Mouse (Mus musculus) ES-Bruce4 (cell line): ENCODE data around the gene Gm35549.

Experiments
- EP300 ChIP-seq: IDR thresholded peaks from 2 replicates; pipeline ENCODE4 v1.6.1; 2011; ENCODE audit warnings: low read depth, low read length; ENCODE audit not compliant: insufficient read depth
- POLR2A ChIP-seq: IDR thresholded peaks from one replicate; pipeline ENCODE4 v1.8.1; 2011; ENCODE audit warnings: low read length; ENCODE audit not compliant: insufficient read depth

GRCm38 (mm10) chr9:122845621-122846020 lies 1.8 kb upstream of the Gm35549 start:
- TF ChIP-seq EP300 (no peak), POLR2A (no peak)
